Mouse (Mus musculus) spleen, adult 2 months (tissue): Measurements from ENCODE around the gene Atf1. TPM values are rescaled to one million over a fixed set of nuclear protein-coding genes. Genes with fewer than 3 reads are reported as not detected.

ENCODE experiments used
- polyA plus RNA-seq: library from polyadenylated mRNA; depleted of rRNA; stranded (reverse); fragments of >200 nt; gene quantifications from 2 replicates; pipeline ENCODE4 v1.2.3, GENCODE M21; 2012; rRNA removed

The Atf1 gene
- polyA plus RNA-seq, 1 experiment: 44.5 TPM

Other genes with a start within 250 kb of the Atf1 start
- 12.2 and 13.6 TPM in 2 replicates for gene Dip2b, start 189.2 kb upstream of the Atf1 start, polyA plus RNA-seq
- not detected in 2 replicates for gene Tmprss12, start 53.0 kb downstream of the Atf1 start, polyA plus RNA-seq
- gene Mettl7a1, start 76.3 kb downstream of the Atf1 start, polyA plus RNA-seq: 13.6 and 16.9 TPM in 2 replicates
- gene Mettl7a3, start 107.1 kb downstream of the Atf1 start, polyA plus RNA-seq: 0.08 TPM in 1 of 2 replicates, not detected in the other
- not detected in 2 replicates for gene Methig1, start 125.3 kb downstream of the Atf1 start, polyA plus RNA-seq
- not detected in 2 replicates for gene Mettl7a2, start 125.4 kb downstream of the Atf1 start, polyA plus RNA-seq
- not detected in 2 replicates for gene Higd1c, start 136.7 kb downstream of the Atf1 start, polyA plus RNA-seq
- 0.04 TPM in 1 of 2 replicates, not detected in the other for gene Gm5475, start 194.3 kb downstream of the Atf1 start, polyA plus RNA-seq
- 24.9 and 27.4 TPM in 2 replicates for gene Slc11a2, start 197.3 kb downstream of the Atf1 start, polyA plus RNA-seq
- 35.4 and 41.9 TPM in 2 replicates for gene Letmd1, start 241.2 kb downstream of the Atf1 start, polyA plus RNA-seq